Mouse (Mus musculus): ENCODE data around the gene Txndc15.

Gene Txndc15

DNA sequence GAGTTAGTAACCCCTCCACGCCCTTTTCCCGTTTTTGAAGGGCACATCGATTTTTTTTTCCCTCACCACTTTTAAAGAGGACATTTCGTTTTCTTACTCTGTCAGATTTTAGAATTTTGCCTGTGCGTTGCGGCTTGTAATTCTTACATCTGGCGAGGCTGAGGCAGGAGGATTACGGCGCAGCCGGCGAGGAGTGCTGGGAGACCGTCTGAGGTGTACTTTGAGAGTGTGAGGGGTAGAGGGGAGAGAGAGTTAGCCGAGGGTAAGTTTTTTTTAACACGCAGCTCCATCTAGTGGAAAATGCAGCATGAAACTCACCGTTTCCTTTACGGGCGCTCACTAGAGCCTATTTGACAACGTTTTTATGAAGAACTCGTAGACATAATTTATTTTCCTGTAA is 13.4 kb downstream of the Txndc15 start:
- DNase-seq (ENCODE audit: extremely low spot score, low read depth, low spot score) = peak; percentile 52

DNA sequence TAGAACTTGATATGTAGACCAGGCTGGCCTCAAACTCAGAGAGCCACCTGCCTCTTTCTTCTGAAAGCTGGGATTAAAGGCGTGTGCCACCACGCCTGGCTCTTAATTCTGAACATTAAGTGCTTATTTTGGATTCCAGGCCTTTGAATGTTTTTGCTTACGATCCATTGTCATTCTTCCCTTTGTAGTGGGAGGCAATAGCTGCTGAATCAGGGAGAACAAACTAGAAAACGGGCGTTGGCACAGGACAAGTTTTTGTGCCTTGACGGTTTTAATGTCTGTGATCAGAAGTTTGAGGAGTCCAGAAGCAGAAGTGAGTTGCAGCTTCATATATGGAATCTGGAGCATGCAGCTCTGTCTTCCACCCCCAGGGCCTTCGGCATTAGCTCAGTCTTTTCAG is 16.3 kb downstream of the Txndc15 start:
- no peak for DNase-seq (ENCODE audit: extremely low spot score, low read depth, low spot score)

GRCm38 (mm10) chr13:55732121-55732520 is 17.7 kb downstream of the Txndc15 start:
- no peak for DNase-seq (ENCODE audit: extremely low spot score, low read depth, low spot score)

DNA sequence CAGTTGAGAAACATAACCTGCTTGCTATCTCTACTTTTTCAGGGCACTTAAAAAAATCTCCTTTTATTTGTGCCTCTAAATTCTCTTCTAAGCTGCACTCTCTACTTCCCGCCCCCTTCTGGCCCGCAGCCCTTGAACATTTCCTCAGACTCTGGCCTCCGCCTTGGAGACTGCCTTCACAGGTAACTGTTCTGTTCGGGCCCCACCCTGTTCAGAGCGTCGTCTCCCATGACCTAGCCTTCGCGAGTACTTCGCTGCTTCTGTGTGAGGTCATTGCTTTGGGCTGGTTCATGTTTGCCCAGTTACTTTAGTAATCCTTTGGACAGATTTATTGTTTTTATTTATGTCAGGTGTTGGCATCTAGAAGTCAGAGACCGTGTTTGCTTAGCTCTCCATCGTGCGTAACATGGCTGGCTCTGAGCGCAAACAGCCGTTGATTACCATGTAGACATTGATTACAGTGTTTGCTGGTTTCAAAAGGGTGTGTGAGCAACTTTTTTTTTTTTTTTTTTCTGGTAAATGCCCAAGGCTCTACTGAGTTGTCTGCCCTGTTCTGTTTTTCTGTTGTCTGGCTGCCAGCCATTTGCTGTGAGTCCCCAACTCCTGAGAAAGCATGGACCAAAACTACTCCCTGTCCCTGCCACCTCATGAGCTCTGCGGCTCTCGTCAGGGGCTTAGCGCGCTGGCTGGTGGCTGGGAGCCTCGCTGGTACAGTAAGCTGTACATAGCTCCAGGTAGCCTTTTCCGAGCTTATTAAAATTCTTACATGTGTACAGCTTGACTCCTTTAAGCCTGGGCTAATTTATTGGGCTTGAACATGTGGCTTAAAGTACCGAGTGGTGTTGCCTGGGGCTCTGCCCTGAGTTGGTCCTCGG is 19.4 kb downstream of the Txndc15 start:
- DNase-seq (ENCODE audit: extremely low spot score, low read depth, low spot score) = no peak

DNA sequence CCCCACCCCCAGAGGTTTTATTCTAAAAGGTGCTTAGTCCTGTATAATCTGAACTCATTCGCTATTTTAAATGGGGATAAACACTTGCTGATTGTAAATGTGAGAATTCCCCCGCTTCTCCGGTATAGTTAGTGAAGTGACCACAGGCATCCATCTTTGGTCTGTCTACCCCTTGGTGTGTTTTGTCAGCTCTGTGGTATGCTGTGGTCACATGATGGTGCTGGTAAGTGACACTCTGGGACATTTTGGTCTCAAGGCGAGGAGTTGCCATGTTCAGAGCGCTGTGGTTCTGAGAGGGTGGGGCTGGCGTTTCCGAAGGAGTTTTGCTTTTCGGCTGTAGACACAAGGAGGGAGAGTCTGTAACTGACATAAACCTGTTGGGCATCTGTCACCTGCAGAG is 23.4 kb downstream of the Txndc15 start:
- no peak for DNase-seq (ENCODE audit: extremely low spot score, low read depth, low spot score)

DNA sequence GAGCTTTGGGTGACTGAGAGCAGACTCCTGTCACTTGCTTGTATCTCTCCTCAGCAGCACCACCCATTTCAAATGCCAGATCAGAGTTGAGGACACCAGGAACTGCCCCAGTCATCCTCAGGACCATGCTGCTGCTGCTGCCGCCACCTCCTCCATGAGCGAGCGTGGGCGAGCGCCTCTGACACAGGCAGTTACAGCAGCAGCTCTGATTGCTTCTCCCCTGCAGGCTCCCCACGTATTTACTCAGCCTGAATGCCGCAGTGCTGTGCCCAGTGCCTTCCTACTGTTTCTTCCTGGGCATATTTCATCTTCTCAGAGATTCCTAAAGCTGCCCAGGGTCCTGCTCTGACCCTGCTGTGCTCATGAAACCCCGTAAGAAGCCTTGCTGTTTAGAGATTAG is 27.9 kb downstream of the Txndc15 start:
- no peak for DNase-seq (ENCODE audit: extremely low spot score, low read depth, low spot score)

DNA sequence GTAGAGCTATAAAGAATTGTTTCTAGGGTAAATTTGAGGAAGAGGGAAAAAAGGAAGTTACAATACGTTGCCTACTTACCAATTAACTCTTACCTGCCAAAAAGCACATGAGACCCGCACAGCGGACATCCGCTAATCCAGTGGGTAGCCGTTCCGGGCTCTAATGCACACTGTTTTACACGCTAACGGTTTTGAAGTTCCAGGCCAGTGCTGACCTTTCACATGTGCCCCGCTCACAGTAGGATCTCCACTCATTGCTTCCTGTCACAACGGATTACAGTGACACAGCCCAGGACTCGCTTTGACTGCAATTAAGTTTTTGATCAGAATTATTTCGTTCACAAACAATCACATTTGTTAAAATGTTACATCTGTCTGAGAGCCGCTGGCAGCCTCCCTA is 39.9 kb downstream of the Txndc15 start:
- DNase-seq (ENCODE audit: extremely low spot score, low read depth, low spot score) = peak; percentile 93

- DNase-seq (ENCODE audit: extremely low spot score, low read depth, low spot score) = no peak
Observed at GRCm38 (mm10) chr13:55756789-55757188, 42.3 kb downstream of the Txndc15 start.

GRCm38 (mm10) chr13:55757645-55758044 is 43.2 kb downstream of the Txndc15 start:
- no peak for DNase-seq (ENCODE audit: extremely low spot score, low read depth, low spot score)

DNA sequence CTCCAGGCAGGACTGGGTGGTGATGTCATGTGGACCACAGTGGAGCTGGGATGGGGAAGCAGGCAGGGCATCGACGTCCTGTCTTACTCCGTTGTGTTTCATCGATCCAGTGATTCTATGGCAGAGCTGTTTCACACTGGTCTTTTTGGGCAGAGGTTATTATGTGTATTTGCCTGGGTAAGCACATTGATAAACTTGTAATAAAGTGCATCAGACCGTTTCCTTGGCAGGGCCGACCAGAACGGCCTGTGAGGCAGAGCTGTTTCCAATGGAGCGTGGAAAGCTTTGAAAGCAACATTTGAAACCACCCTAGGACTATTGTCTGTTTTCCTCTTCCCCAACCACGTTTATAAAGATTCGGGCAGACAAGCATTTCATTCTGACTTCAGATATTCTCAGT is 46.1 kb downstream of the Txndc15 start:
- no peak for DNase-seq (ENCODE audit: extremely low spot score, low read depth, low spot score)

DNA sequence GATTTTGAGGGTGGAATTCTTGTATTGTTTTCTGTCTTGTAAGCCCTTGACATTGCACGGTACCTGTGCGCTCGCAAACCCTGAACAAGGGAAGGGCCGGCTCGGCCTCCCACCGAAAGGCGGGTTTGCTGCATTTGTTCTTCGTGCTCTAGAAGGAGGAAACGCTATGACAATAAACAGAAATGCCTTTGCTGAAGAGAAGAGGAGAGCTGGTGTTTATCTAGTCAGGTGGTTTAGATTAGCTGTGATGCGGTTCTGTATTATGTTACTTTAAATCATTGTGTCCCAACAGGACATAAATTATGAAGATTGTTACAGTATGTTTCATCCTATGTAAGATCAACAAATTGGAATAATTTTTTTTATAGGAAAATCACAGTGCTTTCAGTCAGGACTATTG is 47.0 kb downstream of the Txndc15 start:
- no peak for DNase-seq (ENCODE audit: extremely low spot score, low read depth, low spot score)

DNA sequence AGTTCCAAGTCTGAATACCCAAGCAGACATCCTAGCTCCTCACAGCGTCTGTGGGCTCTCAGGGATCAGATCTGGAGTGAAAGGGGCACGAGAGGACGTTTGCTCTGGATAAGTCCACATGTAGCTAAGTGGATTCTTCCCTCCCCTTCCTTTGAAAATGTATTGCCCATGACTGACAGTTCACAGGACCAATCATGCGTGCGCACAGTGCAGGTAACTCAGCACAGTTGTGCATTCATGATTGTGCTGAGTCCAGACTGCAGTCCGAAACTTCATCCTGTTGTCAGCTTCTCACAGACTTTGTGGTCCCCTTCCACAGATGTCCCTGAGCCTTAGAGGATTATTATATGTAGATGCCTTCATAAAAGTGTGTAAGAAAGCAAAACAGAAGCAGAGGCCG is 59.9 kb downstream of the Txndc15 start:
- DNase-seq (ENCODE audit: extremely low spot score, low read depth, low spot score) = no peak

DNA sequence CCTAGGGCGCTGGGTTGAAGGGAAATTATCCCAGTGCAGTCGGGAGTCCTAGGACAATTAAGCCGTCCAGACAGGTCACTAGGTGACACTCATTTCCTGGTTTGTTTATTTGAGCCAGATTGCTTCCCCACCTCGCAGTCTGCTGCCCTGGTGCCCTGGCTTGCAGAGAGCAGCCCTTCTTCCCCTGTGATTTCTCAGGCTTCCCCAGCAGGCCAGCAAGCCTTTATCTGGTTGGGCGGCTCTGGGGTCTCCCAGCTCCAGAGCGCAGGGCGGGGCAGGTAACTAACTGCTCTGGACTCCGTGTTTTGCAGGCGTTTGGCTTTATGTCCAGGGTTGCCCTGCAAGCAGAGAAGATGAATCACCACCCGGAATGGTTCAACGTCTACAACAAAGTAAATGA is 60.6 kb downstream of the Txndc15 start:
- no peak for DNase-seq (ENCODE audit: extremely low spot score, low read depth, low spot score)

Measured in hindlimb bud, embryonic 11.5 days (tissue).